Mouse (Mus musculus) G1E-ER4 (cell line): ENCODE measurements around the gene Ptprd. TPM values are rescaled to one million over a fixed set of nuclear protein-coding genes. Genes with fewer than 3 reads are reported as not detected.

Source experiments
- GATA1 ChIP-seq: IDR thresholded peaks from one replicate; pipeline ENCODE4 v1.8.0; 2012; ENCODE audit warnings: low read length, inconsistent platforms
- polyA plus RNA-seq: library from polyadenylated mRNA; stranded (reverse); fragments of >175 nt; gene quantifications from 2 replicates; pipeline ENCODE4 v1.2.3, GENCODE M21; 2012

Gene Ptprd
- polyA plus RNA-seq, 1 experiment: not detected

DNA sequence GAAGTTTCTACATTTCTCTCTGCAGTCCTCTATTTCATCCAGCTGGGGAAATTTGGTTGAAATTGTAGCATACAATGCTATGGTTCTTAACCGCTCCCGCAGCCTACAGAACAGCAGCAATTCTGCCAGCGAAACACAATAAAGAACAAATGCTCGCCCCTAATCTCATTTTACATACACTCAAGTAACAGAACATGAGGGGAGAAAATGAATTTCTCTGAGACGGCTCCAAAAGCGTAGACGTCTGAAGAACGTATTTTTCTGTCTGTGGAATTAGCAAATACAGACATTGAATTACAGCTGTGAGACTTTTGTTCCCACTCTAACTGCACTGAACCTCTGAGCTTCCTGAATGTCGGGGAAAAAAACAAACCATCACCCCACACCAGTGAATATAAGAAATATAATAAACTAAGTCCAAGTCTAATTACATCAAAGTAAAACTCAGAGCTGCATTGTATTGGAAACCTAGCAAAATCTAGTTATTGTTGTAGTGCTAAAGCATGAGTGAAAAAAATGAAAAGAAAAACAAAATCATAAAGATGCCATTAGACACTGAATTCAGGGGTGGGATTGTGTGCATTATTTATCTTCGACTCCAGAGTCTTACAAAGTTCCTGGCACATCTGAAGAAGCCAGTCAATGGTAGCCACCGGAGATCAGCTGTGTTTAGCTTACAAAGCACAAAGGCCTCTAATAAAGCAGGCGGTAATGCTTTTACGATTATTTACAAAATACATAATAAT is 2187.8 kb downstream of the Ptprd start:
- no peak for TF ChIP-seq GATA1

DNA sequence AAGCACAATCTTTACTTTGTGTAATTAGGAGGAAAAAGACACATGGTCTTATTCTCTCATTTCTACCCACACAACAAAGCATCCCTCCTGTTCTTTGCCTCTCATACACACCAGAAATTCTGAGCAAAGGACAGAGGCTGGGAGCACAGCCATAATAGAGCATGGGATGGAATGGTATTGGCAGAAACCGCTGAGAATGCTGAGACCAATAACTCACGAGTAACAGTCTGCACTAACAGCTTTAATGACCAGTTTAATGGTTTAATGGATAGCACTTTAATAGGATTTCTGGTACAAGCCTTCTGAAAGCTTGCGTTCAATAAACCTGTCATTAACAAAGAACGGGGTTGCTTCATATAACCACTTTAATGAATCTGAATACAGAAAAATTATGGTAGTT is 2190.1 kb downstream of the Ptprd start:
- TF ChIP-seq GATA1: no peak

DNA sequence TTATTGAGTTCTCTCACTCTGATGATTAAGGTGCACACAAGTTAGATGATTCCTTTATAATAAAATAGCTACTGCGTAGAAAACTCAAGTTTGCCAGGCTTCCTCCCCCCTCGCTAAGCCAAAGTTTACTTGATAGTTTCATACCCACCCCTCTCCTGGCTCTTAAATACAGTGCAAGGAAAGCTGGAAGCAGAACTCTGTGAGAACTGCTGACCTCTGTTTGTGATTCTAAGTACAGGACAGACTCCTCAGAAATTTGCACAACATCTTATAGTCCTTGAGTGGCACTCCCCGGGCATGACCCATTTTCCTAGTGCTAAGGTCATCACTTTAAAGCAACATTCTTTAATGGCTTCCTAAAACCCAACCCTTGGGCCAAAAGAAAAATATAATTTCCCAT is 2196.7 kb downstream of the Ptprd start:
- TF ChIP-seq GATA1: no peak

DNA sequence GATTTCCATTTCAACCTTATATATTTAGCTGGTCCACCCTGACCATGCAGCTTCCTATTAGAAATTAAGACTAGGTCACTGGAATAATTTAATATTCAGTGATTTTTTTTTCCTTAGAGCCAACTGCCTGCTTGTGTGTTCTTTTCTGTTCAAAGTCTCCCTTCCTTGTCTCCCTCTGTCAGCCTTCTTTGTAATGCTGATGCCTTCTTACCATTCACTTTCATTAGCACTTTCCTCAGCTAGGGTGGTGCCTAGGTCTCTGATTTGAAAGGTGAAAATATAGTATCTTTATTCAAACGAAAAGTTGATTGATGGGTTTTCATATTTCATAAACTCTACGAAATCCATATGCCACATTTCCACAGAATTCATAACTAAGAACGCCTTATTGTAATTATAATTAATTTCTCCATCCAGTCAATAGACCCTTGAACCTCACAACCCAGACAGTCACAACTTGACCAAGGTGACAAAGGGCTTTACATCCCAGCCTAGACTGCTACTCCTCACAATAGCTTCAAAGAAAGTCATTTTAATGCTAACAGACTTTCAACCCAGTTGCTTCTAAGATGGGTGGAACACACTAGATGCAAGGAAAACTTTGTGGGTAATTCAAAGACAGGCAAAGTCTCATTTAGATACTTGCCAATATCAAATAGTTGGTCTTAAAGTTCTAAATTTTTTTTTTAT is 2197.5 kb downstream of the Ptprd start:
- TF ChIP-seq GATA1: no peak

DNA sequence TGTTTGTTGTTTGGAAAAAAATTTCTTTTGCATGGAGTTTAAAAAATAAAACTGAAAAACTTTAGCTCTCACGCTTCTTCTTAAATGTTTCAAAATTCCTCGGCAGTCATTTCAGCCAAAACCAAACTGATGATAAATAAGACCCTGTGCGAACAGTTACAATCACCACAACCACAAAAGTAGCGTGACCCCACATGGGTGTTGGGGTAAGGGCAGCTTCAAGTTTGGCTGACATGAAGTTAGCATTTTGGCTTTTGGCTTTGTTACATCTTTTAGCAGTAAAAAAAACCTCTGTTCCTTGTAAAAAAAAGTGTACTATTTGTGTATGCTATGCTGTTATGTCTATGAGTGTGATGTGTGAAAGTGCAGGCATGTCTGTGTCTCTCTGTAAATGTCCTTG is 2203.2 kb downstream of the Ptprd start:
- no peak for TF ChIP-seq GATA1

DNA sequence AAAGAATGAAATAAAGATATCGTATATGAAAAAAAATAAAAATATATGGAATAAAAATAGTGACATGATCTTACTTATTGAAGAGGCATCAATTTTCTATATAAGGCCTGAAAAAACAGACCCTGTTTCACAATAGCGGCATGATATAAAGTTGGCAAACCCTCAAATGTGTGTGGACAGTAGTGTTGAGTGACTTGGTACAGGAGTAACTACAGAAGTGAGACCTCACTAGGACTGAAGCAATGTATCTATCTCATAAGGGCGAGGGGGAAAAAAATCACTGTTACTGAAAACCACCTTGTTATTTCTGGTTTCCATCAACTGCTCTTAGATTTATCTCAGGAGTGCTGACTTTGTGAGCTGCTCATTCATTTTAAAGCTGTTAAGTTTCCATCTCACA is 2204.5 kb downstream of the Ptprd start:
- TF ChIP-seq GATA1: no peak

DNA sequence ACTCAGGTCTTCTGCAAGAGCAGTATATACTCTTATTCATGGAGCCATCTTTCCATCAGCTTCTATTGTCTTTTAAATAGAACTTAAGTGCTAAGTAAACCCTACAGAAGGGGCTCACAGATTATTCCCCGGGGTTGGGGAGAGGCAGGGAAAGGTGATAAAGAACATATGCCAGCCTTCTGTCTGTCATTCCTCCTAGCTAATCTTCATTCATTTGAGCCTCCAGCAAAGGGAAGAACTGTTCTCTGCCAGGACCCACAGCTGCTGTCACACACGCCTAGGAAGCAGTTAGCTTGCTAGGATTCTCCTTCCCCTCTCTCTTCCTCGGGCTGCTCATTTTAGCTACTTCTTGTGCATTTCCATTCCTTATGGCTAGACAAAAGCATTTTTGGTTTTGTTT is 2205.0 kb downstream of the Ptprd start:
- no peak for TF ChIP-seq GATA1

DNA sequence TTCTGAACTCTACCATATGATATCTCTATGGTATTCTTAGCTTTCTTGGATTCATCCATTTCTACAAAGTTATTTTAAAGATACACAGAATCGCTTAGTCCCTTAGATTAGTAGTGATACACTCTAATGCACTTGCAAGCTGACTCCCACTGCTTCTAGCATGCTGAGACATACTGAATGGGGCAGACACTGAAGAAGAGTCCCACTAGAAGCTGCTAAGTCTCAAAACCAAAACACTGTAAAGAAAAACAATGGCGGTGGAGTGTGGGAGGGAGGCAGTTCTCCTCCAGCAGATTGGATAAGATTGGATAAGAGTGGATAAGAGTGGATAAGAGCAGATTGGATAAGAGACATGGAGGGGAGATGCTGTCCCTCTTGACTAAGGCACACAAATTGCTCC is 2207.6 kb downstream of the Ptprd start:
- no peak for TF ChIP-seq GATA1

DNA sequence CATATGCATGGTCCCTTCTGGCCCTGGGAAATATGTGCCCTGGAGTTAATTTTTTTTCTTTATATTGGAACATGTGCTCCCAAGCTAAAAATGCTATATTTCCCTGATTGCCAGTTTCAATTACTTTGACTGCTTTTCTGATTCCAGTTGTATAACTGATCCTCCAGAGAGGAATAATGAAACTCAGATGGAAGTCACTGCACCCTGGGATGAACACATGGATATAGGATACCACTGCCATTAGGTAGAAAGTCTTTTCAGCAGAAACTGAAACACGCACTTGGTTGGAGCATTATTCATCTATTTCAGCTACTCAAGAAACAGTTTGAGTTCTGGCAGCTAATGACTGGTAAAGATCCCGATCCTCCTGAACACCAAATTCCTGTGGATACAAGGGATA is 2211.5 kb downstream of the Ptprd start:
- no peak for TF ChIP-seq GATA1

DNA sequence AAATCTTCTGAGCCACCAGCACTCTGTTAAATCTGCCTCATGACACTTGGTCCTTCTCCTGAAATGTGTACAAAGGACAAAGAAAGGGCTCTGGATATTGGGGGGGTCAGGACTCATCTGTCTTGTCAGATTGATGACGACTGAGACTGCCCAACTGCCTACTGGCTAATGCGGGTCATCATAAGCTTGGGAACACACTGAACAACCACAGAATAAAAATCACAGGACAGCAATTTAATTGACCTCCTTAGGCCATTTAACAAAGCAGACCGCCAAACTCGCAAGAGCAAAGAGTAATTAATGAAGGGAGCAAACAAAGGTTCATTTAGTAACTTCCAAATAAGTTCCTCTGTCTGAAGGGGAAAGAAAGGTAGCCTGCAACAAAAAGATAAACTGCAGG is 2215.9 kb downstream of the Ptprd start:
- no peak for TF ChIP-seq GATA1

DNA sequence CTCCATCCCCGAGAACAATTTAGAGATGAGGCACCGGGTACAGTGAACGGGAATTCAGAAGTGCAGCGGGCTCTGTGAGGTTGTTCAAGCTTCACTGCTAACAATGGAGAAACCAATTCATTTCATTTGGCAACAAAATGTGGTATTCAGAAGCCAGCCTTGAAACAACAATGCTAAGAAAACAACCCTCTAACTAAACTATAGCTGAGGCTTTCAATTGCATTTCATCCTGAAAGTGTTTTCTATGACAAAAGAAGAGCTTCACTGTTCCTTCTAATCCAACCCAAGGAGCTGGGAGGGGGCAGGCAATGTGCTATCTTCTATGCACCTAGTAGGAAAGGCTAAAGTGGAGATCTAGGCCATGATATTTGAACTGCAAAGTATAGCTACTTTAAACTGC is 2217.2 kb downstream of the Ptprd start:
- TF ChIP-seq GATA1: no peak

DNA sequence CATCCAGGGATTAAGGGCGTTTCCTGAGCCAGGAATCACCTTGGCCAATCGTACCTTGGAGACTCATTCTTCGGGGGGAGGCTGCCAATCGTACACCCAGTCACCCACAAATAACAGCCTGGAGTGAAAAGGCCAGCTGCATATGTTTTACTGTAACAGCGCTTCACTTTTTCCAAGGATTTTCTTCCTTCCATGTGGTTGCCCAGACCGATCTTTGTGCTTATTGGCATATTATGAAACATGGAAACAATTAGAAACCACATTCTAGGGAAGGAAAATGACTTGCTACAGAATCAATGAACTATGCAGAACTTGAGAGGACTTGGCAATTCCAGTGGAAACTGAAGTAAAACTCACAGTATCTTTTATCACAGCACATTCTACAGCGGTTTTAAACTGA is 2218.7 kb downstream of the Ptprd start:
- TF ChIP-seq GATA1: no peak

DNA sequence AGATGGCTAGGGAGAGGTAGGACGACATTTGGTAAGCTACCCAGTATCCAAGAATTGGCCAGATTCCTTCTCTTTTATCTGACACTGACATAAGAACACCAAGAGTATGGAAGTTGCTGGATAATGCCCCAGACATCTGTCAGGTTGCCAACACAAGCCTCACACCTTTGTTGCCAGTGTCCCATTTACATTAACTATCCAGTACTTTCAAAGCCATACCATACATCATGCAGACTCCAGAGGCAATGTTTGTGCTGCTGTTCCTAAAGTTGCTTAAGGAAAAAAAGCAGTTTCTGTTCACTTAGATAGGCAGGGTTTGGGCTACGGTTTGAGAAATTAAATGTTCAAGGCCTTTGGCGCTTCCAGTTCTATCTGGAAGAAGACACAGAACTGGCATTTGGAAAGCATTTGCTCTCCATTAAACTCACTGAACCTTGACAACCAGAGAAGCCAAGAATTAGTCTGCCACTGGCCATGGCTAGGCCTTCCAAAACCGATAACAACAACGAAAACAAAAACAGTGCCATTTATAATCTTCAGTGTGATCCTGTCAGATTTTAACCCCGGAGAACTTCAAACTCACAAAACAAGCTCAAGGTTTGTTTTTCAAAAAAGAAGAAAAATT is 2220.0 kb downstream of the Ptprd start:
- TF ChIP-seq GATA1: no peak

DNA sequence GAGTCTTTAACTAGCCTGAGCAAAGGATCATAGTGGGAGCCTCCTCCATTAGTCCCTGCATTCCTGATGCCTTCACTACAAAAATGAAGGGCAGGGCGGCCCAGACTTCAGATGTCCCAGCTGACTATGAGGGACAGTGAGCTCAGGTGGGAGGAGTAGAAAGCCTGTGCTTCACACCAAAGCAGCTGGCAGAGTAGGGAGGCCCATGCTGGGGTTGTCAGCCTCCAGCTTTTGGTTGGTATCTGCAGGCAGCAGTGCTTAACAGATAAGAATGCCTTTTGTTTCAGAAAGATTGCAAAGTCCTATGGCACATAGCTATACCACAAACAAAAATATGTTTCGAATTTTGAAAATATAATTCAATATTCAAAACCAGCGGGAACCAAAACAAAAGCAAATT is 2237.0 kb downstream of the Ptprd start:
- TF ChIP-seq GATA1: peak; percentile 24

DNA sequence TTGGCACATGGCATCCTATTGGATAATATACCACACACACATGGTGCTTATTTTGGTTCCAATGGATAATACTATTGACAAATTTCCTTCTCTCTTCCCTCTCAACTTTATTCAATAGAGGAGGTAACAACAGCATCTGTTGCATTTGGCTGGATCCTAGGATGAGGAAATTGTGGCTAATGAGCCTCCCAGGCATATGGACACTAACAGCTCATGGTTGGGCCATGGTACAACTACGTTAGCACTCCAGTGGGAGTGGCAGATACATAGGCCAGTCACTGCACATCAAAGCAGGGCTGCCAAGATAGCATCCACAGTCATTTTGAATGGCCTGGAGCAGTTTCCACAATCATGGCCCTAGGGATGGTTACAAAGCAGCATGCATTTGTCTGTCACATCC is 2238.4 kb downstream of the Ptprd start:
- no peak for TF ChIP-seq GATA1

DNA sequence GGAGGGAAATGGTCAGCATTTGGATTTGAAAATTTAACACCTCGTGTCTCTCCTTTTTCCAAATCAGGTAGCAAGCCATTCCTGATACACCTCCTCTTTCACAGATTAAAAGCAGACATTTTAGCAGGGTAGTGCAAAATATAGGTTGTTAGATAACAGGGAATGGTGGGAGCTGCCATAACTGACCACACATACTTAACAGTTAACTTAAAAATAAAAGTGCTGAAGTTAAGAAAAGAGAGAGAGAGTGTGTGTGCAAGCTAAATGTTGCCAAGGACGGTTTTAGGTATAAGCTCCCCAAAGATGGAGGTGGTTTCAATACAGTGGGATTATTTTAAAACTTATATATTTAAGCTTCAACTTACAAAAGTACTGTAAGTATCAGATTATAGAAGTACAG is 2241.8 kb downstream of the Ptprd start:
- no peak for TF ChIP-seq GATA1

DNA sequence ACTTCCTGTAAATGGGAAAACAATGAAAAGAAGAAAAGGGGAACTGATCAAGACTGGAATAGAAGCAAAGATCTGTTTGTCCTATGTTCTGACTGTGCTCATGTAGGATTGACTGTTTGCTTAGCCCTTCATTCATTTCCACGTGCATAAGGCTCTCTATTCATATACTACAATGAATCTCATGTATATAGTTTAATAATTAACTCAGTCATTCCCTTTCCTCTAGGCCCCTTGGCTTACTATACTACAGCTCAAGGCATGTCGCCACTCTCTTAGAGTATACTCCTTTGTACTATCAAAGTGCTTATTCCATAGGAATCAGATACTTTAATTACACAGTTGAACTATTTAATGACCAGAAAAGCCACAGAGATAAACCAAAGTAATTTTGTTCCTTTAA is 2243.1 kb downstream of the Ptprd start:
- TF ChIP-seq GATA1: no peak

DNA sequence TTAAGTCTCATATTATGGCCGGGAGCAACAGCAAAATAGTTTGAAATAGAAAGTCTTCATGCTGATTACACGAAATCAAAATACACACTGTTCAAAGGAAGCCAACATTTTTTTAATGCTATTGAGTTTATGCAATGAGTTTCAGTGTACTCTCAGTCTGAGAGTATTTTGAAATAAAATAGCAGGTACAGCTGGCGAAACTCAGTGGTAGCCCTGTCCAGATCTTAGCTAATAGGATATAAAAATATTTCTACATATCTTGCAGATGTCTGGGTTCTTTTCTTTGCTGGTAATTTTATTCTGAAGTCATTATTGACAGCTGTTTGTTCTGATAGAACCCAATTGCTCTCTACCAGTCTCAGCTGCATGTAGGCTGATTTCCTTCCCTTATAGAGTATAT is 2246.0 kb downstream of the Ptprd start:
- TF ChIP-seq GATA1: no peak
